Mouse (Mus musculus): ENCODE results near the gene Smg5.
"Not testable (repeated sequence)": the region's sequence is repeated elsewhere in the genome, so short reads cannot be mapped to it uniquely, and the experiment has no call there.

Gene Smg5

GRCm38 (mm10) chr3:88336058-88337013, at the start of gene Smg5, which contains the start of gene Tmem79:
TSS of gene Smg5 (plus strand) at chr3:88336260.
TSS of gene Tmem79 (minus strand) at chr3:88336148.
- in situ Hi-C loops (cut with MboI, MseI), result no loop called here

- in situ Hi-C loops (cut with MboI, MseI), result no loop called here
Observed at GRCm38 (mm10) chr3:88287110-88287509, 49.0 kb upstream of the Smg5 start, which contains the start of gene Gm38392. TSS of gene Gm38392 (minus strand) at chr3:88287210.

DNA sequence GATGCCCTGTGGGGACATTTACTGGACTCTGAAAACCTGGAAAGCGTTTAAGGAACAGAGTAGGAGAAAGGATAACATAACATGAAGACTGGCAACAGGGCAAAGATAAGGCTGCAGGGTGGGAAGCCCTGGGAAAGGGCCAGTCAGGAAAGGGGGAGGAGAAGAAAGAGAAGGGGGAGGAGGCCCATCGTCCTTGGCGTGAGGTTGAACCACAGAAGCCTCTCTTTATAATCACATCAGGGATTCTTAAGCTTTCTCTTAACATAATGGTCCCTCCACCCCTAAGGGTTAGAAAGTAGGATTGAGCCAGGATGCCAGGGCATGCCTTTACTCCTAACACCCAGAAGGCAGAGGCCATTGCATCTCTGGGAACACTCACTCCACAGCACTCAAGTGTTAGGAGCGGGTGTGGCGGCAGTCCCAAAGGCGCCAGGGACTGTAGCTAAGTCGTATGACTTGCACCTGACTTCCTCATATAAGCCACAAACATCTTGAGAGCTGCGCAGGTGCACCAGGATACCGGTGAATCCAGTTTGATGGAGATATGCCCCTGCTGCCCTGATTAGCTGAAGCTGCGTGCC, 47.8 kb upstream of the Smg5 start:
- in situ Hi-C loops (cut with MboI, MseI), result not testable (repeated sequence)

DNA sequence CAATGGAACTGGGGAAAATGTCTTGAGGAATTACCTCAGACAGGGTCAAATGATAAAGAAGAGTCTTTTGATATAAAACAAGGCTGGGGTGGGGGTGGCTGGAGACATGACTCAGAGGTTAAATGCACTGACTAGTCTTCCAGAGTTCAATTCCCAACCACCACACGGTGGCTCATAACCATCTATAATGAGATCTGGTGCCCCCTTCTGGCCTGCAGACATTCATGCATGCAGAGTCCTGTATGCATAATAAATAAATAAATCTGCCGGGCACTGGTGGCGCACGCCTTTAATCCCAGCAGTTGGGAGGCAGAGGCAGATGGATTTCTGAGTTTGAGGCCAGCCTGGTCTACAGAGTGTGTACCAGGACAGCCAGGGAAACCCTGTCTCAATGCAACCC, 44.1 kb upstream of the Smg5 start:
- in situ Hi-C loops (cut with MboI, MseI), result no loop called here

DNA sequence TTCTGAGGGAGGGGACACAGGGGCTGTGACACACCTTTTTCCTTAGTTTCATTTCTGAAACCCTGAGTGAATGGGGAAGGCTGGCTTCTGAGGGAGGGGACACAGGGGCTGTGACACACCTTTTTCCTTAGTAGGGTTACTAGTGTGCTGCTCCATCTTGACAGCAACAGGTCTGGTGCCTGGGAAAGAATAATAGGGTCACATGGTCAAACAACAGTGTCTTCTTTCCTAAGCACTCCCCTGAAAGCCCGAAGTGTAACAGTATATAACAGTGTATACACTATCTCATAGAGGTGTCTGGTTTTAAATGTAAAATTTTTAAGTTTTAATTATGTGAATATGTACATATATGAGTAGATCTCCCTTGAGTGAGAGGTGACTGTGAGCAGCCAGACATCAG, 40.8 kb upstream of the Smg5 start:
- in situ Hi-C loops (cut with MboI, MseI), result not testable (repeated sequence)

- in situ Hi-C loops (cut with MboI, MseI), result no loop called here
Observed at GRCm38 (mm10) chr3:88296110-88296560, 39.9 kb upstream of the Smg5 start.

GRCm38 (mm10) chr3:88296561-88297318, 39.3 kb upstream of the Smg5 start, which contains the start of the genes Tsacc and Cct3:
TSS of gene Tsacc (minus strand) at chr3:88296999.
TSS of gene Cct3 (plus strand) at chr3:88297116.
- in situ Hi-C loops (cut with MboI, MseI), result no loop called here

DNA sequence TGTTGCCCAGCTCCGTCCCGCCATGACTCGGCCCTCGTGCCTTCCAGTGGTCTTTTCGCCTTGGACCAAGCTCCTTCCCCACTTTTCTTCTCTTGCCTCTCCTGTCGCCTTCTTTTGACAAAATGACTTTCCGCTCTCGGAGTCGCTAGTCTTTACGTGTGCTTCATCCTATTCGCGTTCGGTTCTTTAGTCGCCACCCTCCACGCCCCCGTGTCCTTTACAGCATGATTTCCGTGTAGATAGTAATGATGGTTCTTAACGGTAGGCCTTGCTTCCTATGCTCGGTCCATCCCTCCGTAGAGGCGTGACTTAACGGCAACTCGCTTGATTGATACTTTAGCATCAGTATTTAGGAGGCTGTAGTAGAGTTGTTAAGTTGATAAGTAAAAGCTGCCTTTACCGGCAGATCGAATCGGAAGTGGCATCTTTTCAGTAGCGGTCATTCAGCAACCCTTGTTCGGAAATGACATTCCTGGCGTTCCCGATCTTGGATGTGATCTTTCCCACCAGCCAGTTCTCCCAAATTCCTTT, 38.7 kb upstream of the Smg5 start:
- in situ Hi-C loops (cut with MboI, MseI), result no loop called here

DNA sequence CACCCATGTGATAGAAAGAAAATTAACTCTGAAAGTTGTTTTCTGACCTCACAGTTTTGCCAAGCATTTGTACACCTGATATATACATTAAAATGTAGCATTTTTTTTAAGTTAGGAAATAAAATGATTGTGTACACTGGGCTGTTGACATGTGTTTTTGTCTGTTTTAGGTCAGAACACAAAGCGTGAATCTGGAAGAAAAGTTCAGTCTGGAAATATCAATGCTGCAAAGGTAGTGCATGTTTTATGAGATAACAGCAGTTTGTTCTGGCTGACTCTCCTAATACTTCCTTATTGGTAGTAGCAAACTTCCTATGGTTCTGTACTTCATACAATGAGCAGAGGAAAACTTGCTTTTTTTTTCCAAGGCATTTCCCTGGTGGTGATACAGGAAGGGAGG, 36.9 kb upstream of the Smg5 start:
- in situ Hi-C loops (cut with MboI, MseI), result no loop called here

DNA sequence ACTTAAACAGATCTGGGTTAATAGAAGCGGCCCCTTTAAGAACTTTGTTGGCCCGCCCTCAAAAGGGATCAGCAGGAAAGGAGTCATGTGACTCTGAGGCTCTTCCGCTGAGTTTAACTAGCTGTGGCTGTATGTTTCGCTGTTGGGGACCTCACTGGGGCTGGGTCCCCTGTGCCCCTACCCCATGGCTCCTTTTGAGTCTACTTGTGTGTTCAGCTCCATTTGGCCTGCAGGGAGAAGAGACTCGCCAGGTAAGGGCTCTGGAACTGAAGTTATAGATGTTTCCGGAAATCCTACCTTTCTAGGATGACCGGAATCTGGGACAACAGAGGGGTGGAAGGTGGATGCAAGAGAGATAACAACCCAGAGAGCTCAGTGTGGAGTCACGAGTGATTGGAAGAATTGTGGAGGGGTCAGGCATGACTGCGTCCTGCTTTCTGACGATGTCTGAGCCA, 11.1 kb upstream of the Smg5 start, which contains the start of gene Glmp:
TSS of gene Glmp (plus strand) at position 73 of the 455 bp plus-strand sequence.
- in situ Hi-C loops (cut with MboI, MseI), result loop anchor here (25.0 kb wide), 1 partner anchor 537 kb away; no protein-coding TSS in a partner anchor

DNA sequence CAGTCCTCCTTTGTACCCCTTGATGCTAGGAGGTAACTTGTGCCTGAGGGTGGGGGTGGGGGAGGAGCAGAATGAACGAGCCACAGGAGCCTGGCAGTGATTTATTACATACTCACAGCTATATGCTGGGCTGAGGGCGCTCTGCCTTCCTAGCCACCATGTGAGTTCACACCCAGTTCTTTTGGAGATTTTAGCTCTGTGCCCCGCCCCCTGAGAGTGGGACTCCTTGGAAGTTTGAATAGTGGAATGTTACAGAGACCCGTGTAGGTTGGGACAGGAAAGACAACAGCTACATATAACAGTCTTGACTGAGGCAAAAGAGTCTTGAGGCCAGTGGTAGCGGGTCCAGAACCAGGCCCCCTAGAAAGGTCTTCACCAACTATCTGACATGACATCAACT, 7.1 kb upstream of the Smg5 start:
- in situ Hi-C loops (cut with MboI, MseI), result no loop called here

DNA sequence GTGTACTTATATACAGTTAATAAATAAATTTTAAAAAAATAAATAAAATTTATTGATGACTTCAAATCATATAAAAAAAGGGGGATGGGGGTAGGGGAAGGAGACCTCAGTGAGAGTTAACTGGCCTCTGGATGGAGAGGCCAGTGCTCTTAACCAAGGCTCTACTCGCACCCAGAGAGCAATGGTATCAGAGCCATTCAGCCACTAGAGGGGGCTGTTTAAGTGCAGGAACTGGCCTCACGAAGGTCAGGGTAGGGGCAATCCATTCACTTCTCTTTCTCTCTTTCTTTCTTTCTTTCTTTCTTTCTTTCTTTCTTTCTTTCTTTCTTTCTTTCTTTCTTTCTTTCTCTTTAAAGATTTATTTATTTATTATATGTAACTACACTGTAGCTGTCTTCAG, 4.8 kb upstream of the Smg5 start:
- in situ Hi-C loops (cut with MboI, MseI), result no loop called here

- in situ Hi-C loops (cut with MboI, MseI), result no loop called here
Observed at GRCm38 (mm10) chr3:88334029-88334658, 1.9 kb upstream of the Smg5 start.

GRCm38 (mm10) chr3:88334902-88335435, 1.1 kb upstream of the Smg5 start:
- in situ Hi-C loops (cut with MboI, MseI), result no loop called here

GRCm38 (mm10) chr3:88335436-88336053, 515 bp upstream of the Smg5 start:
- in situ Hi-C loops (cut with MboI, MseI), result no loop called here

DNA sequence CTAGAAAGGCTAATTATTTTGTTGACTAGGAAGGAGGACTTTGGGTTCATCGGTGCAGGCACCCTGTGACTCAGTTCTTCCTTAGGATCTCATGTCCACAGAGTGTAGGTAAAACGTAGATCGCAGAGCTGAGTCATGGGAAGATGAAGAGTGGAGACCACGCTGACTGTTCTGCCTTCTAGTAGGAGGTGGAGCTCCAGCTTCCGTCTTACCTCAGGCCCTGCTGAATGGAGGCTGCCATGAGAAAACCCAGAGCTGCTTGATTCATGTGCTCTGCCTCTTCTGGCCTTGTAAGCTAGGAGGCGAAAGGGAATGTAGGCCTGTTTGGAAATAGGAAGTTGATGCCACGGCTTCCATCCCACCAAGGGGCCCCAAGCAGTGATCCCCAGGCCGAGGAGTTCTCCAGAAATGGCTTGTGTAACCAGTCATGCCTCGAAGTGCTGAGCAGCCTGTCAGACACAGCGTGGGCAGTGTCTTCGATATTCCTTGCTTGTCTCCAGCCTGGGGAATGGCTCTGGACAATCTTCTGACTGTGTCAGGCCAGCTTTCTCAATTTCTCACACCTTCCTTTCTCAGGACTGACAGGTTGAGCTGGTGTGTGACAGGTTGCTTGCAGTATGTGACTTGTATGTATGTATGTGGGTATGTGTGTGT, 1.4 kb downstream of the Smg5 start:
- in situ Hi-C loops (cut with MboI, MseI), result no loop called here

- in situ Hi-C loops (cut with MboI, MseI), result no loop called here
Observed at GRCm38 (mm10) chr3:88338316-88338715, 2.3 kb downstream of the Smg5 start.

DNA sequence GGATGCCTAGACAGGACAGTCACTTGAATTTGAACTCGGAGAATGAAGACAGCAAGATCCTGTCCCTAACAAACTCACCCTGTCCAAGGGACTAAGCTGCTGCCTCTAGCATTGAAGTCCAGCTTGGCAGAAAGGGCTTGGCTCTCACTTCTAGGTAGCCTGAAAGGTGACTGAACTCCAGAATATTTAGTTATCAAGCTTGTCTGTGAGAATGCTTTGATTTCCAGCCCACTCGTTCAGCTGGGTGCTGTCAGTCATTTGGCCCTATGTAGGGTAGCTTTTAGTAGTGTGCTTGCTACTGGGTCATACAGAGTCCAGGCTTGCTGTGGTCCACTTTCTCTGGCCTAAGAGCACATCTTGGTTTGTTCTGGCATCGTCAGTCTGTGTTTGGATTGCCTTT, 2.9 kb downstream of the Smg5 start:
- in situ Hi-C loops (cut with MboI, MseI), result no loop called here

DNA sequence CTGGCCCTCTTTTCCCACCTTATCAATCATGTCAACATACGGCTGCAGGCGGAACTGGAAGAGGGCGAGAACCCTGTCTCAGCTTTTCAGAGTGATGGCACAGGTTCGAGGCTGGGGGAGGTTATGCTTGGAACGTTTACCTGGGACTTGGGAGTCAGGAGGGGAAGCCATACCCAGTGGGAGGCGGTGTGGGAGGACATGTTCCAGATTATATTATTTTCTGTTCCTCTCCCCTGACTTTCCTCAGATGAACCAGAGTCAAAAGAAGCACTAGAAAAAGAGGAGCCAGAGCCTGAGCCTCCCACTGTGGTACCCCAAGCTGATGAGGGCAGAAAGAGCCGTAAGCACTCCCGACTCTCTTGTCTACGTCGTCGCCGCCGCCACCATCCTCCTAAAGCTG, 14.7 kb downstream of the Smg5 start:
- in situ Hi-C loops (cut with MboI, MseI), result loop anchor here (10.0 to 25.0 kb wide), 2 partner anchors 354 to 712 kb away; no protein-coding TSS in a partner anchor
